Mouse (Mus musculus) liver, embryonic 13.5 days (tissue): Measurements from ENCODE around the gene 2810459M11Rik. TPM values are rescaled to one million over a fixed set of nuclear protein-coding genes. Genes with fewer than 3 reads are reported as not detected.
A peak's percentile ranks its signal among the peaks of the same experiment; 100 is the strongest.

Experiments used
- ATAC-seq: fragments of 200-750 bp; cut with Nextera tagmentation; 2 replicates; pipeline ENCODE4 v1.8.0; 2017; ENCODE audit warnings: low read depth, mild to moderate bottlenecking, moderate number of reproducible peaks, moderate library complexity
- DNase-seq: peaks from one replicate; pipeline ENCODE4 v3.0.0; 2022
- H3K27ac ChIP-seq: fragments of 300-500 bp; sonication (generic); 2 replicates; pipeline ENCODE4 v1.5.1; 2015; ENCODE audit warnings: moderate library complexity, mild to moderate bottlenecking, inconsistent platforms
- H3K27me3 ChIP-seq: fragments of 300-500 bp; sonication (generic); 2 replicates; pipeline ENCODE4 v1.6.1; 2015; ENCODE audit warnings: mild to moderate bottlenecking, inconsistent platforms
- H3K36me3 ChIP-seq: fragments of 300-500 bp; sonication (generic); 2 replicates; pipeline ENCODE4 v1.6.1; 2015; ENCODE audit warnings: mild to moderate bottlenecking, inconsistent platforms
- H3K4me1 ChIP-seq: fragments of 300-500 bp; sonication (generic); replicated peaks from 2 replicates; pipeline ENCODE4 v1.6.1; 2015; ENCODE audit warnings: inconsistent platforms
- H3K4me2 ChIP-seq: fragments of 300-500 bp; sonication (generic); 2 replicates; pipeline ENCODE4 v1.6.1; 2015; ENCODE audit warnings: inconsistent platforms, mild to moderate bottlenecking, moderate library complexity
- H3K4me3 ChIP-seq: fragments of 300-500 bp; sonication (generic); replicated peaks from 2 replicates; pipeline ENCODE4 v1.5.1; 2015; ENCODE audit warnings: mild to moderate bottlenecking, inconsistent platforms
- H3K9ac ChIP-seq: fragments of 300-500 bp; sonication (generic); 2 replicates; pipeline ENCODE4 v1.6.1; 2015; ENCODE audit warnings: mild to moderate bottlenecking, inconsistent platforms
- H3K9me3 ChIP-seq: fragments of 300-500 bp; sonication (generic); replicated peaks from 2 replicates; pipeline ENCODE4 v1.6.1; 2016; ENCODE audit warnings: inconsistent platforms
- WGBS: fragments of 180-500 bp; shearing (Covaris S2); methylation state at CpG from one replicate; pipeline ENCODE4 v1.1.7; 2015; ENCODE audit not compliant: insufficient replicate concordance; 5-methylcytosine and 5-hydroxymethylcytosine counted together
- polyA plus RNA-seq: library from polyadenylated mRNA; unstranded; fragments of >200 nt; fragmentation: Nextera tagmentation; extraction: Ambion mirVana; gene quantifications from 2 replicates; pipeline ENCODE4 v1.2.1, GENCODE M21; 2015

Gene 2810459M11Rik
- polyA plus RNA-seq, 1 experiment from 2014 or later: 16.0 TPM

- Histone ChIP-seq H3K36me3 (no peaks in the 10 kb centered on the region), H3K4me2 (no peak overlapping the region), H3K27ac (no peak overlapping the region), H3K9ac (no peak overlapping the region), H3K9me3 (no peaks in the 10 kb centered on the region), H3K27me3 (peaks cover 47% of the 10 kb centered on the region), H3K4me1 (0 out of 2 replicates have a peak, but pooled peaks cover 3% of the 10 kb centered on the region), H3K4me3 (no peak overlapping the region)
- WGBS: 41% methylated on average over 11 of the region's 11 CpGs
- ATAC-seq (no peak), DNase-seq (no peak)
Measured at GRCm38 (mm10) chr1:86021365-86021989, 24.2 kb upstream of the 2810459M11Rik start.

GRCm38 (mm10) chr1:86032273-86032987, 13.2 kb upstream of the 2810459M11Rik start:
- no peaks in the 10 kb centered on the region for H3K4me1 ChIP-seq
- peaks cover 19% of the 10 kb centered on the region for H3K27me3 ChIP-seq
- no peak overlapping the region for H3K4me3 ChIP-seq
- no peaks in the 10 kb centered on the region for H3K36me3 ChIP-seq
- H3K27ac ChIP-seq: no peak overlapping the region
- no peak overlapping the region for H3K4me2 ChIP-seq
- H3K9me3 ChIP-seq: no peaks in the 10 kb centered on the region
- ATAC-seq (no peak), DNase-seq (no peak)
- WGBS: 29% methylated on average over 11 of the region's 11 CpGs
- no peak overlapping the region for H3K9ac ChIP-seq

- Histone ChIP-seq H3K36me3 (no peaks in the 10 kb centered on the region), H3K9me3 (no peaks in the 10 kb centered on the region), H3K4me1 (peaks cover 10% of the 10 kb centered on the region), H3K27me3 (peaks cover 11% of the 10 kb centered on the region), H3K4me2 (no peak overlapping the region), H3K4me3 (no peak overlapping the region), H3K9ac (no peak overlapping the region), H3K27ac (peak overlapping the region; percentile 18)
- ATAC-seq: 0 out of 2 replicates have a peak, but pooled peaks have one; percentile 38
- no peak for DNase-seq
- WGBS: 44% methylated on average over 3 of the region's 3 CpGs
Measured at GRCm38 (mm10) chr1:86038191-86038951, 7.3 kb upstream of the 2810459M11Rik start.

GRCm38 (mm10) chr1:86040131-86040530, 5.5 kb upstream of the 2810459M11Rik start:
- DNase-seq: no peak

GRCm38 (mm10) chr1:86040817-86041216, 4.8 kb upstream of the 2810459M11Rik start:
- peaks cover 33% of the 10 kb centered on the region for H3K27me3 ChIP-seq
- no peak for DNase-seq
- no peak for ATAC-seq
- H3K9ac ChIP-seq: no peak overlapping the region
- peaks cover 10% of the 10 kb centered on the region for H3K4me1 ChIP-seq
- no peak overlapping the region for H3K4me3 ChIP-seq
- H3K4me2 ChIP-seq: no peak overlapping the region
- peak overlapping the region; percentile 42; the same call in 1 of the 2 replicates for H3K27ac ChIP-seq
- H3K9me3 ChIP-seq: no peaks in the 10 kb centered on the region
- no peaks in the 10 kb centered on the region for H3K36me3 ChIP-seq
- WGBS: 59% methylated on average over 3 of the region's 3 CpGs

More at GRCm38 (mm10) chr1:86040131-86040530, 5.5 kb upstream of the 2810459M11Rik start:
- WGBS: 39% methylated on average over 4 of the region's 4 CpGs
- Histone ChIP-seq H3K36me3 (no peaks in the 10 kb centered on the region), H3K27ac (peak overlapping the region; percentile 29; the same call in 1 of the 2 replicates), H3K4me1 (peaks cover 10% of the 10 kb centered on the region), H3K27me3 (peaks cover 26% of the 10 kb centered on the region), H3K9ac (no peak overlapping the region), H3K9me3 (no peaks in the 10 kb centered on the region), H3K4me2 (no peak overlapping the region), H3K4me3 (no peak overlapping the region)
- ATAC-seq: peak; percentile 57

GRCm38 (mm10) chr1:86045056-86045455, 607 bp upstream of the 2810459M11Rik start:
- Histone ChIP-seq H3K4me2 (peak overlapping the region; percentile 61), H3K27me3 (peaks cover 68% of the 10 kb centered on the region), H3K4me1 (no peaks in the 10 kb centered on the region), H3K9me3 (no peaks in the 10 kb centered on the region), H3K4me3 (0 out of 2 replicates have a peak overlapping the region, but pooled peaks have one; percentile 59), H3K27ac (no peak overlapping the region), H3K9ac (no peak overlapping the region), H3K36me3 (peaks cover 4% of the 10 kb centered on the region; the same call in 1 of the 2 replicates)
- DNase-seq (no peak), ATAC-seq (no peak)
- 36% methylated on average over 4 of the region's 4 CpGs for WGBS

- H3K4me1 ChIP-seq: no peaks in the 10 kb centered on the region
- H3K4me2 ChIP-seq: peak overlapping the region; percentile 61
- H3K9me3 ChIP-seq: no peaks in the 10 kb centered on the region
- peaks cover 68% of the 10 kb centered on the region for H3K27me3 ChIP-seq
- peaks cover 4% of the 10 kb centered on the region; the same call in 1 of the 2 replicates for H3K36me3 ChIP-seq
- ATAC-seq (0 out of 2 replicates have a peak, but pooled peaks have one; percentile 19), DNase-seq (no peak)
- H3K4me3 ChIP-seq: peak overlapping the region; percentile 59
- 10% methylated on average over 24 of the region's 24 CpGs for WGBS
- H3K27ac ChIP-seq: peak overlapping the region; percentile 73
- H3K9ac ChIP-seq: peak overlapping the region; percentile 67
Measured at GRCm38 (mm10) chr1:86046833-86047563, 1.3 kb downstream of the 2810459M11Rik start.

- Histone ChIP-seq H3K27me3 (peaks cover 61% of the 10 kb centered on the region), H3K36me3 (peaks cover 4% of the 10 kb centered on the region), H3K9ac (no peak overlapping the region), H3K4me3 (no peak overlapping the region), H3K4me2 (peak overlapping the region; percentile 61; the same call in 1 of the 2 replicates), H3K9me3 (no peaks in the 10 kb centered on the region), H3K4me1 (no peaks in the 10 kb centered on the region), H3K27ac (no peak overlapping the region)
- 40% methylated on average over 4 of the region's 4 CpGs for WGBS
- DNase-seq: no peak
- no peak for ATAC-seq
Measured at GRCm38 (mm10) chr1:86048231-86048630, 2.6 kb downstream of the 2810459M11Rik start.

GRCm38 (mm10) chr1:86048744-86049143, 3.1 kb downstream of the 2810459M11Rik start:
- H3K9me3 ChIP-seq: no peaks in the 10 kb centered on the region
- H3K27ac ChIP-seq: no peak overlapping the region
- peak overlapping the region; percentile 10; the same call in 1 of the 2 replicates for H3K4me2 ChIP-seq
- 48% methylated on average over 3 of the region's 3 CpGs for WGBS
- no peak for ATAC-seq
- H3K4me1 ChIP-seq: no peaks in the 10 kb centered on the region
- H3K9ac ChIP-seq: no peak overlapping the region
- peaks cover 4% of the 10 kb centered on the region for H3K36me3 ChIP-seq
- DNase-seq: no peak
- no peak overlapping the region for H3K4me3 ChIP-seq
- peaks cover 56% of the 10 kb centered on the region for H3K27me3 ChIP-seq

GRCm38 (mm10) chr1:86053198-86053921, 7.7 kb downstream of the 2810459M11Rik start:
- H3K4me3 ChIP-seq: no peak overlapping the region
- 74% methylated on average over 12 of the region's 12 CpGs for WGBS
- ATAC-seq (no peak), DNase-seq (no peak)
- peaks cover 4% of the 10 kb centered on the region for H3K36me3 ChIP-seq
- no peaks in the 10 kb centered on the region; the same call in none of the 2 replicates for H3K4me1 ChIP-seq
- no peaks in the 10 kb centered on the region for H3K9me3 ChIP-seq
- H3K27ac ChIP-seq: no peak overlapping the region
- H3K4me2 ChIP-seq: no peak overlapping the region
- H3K27me3 ChIP-seq: peaks cover 9% of the 10 kb centered on the region
- no peak overlapping the region for H3K9ac ChIP-seq
